Mouse (Mus musculus): ENCODE data around the gene Cabp7. TPM values are rescaled to one million over a fixed set of nuclear protein-coding genes. Genes with fewer than 3 reads are reported as not detected.

Cabp7 gene
- total RNA-seq, 1 experiment: 1.9 TPM

- in situ Hi-C loops (cut with MboI; ENCODE audit: low sequenced_read_pairs in 2 of 2, unreplicated experiment in 2 of 2): no loop called here
- H3K4me1 ChIP-seq (ENCODE audit: control insufficient read depth in 2 of 2, insufficient read depth in 2 of 2, low read length in 2 of 2, poor library complexity in 1 of 2): peaks cover 2 to 15% of the 10 kb centered on the region in 2 experiments; a peak in 3 of 4 replicates
- no peak for TF ChIP-seq MAFK (IDR thresholded peaks at IDR 0.05; ENCODE audit: insufficient read depth, low read depth, low read length)
- no peak overlapping the region for H3K27ac ChIP-seq (ENCODE audit: insufficient read depth, low read depth, low read length, poor library complexity, severe bottlenecking)
- H3K9me3 ChIP-seq (ENCODE audit: control insufficient read depth, insufficient read depth, low read depth, low read length): no peaks in the 10 kb centered on the region
- H3K4me3 ChIP-seq (ENCODE audit: insufficient read depth in 1 of 2, low read depth in 1 of 2, low read length in 2 of 2, poor library complexity in 1 of 2, severe bottlenecking in 1 of 2): no peak overlapping the region
- peaks cover 15% of the 10 kb centered on the region; the same call in 1 of the 2 replicates for H3K36me3 ChIP-seq (ENCODE audit: control insufficient read depth, insufficient read depth, low read length, poor library complexity, severe bottlenecking)
- no peak overlapping the region for H3K9ac ChIP-seq (ENCODE audit: insufficient read depth, low read depth, low read length, poor library complexity, severe bottlenecking)
- DNase-seq (ENCODE audit: low read depth, low spot score): no peak
Measured at GRCm38 (mm10) chr11:4687027-4687426, 59.6 kb downstream of the Cabp7 start.

Other genes with a start within 250 kb of the Cabp7 start
- 30.3 and 30.7 TPM in 2 replicates for gene Mtmr3, start 151.9 kb downstream of the Cabp7 start, total RNA-seq (2012; rRNA removed)
- gene Gm11032, start 126.7 kb downstream of the Cabp7 start, total RNA-seq (2012; rRNA removed): not detected in 2 replicates
- gene Ascc2, start 109.0 kb downstream of the Cabp7 start, total RNA-seq (2012; rRNA removed): 18.9 and 23.8 TPM in 2 replicates
- gene Uqcr10, start 42.4 kb downstream of the Cabp7 start, total RNA-seq (2012; rRNA removed): 963 and 1,094 TPM in 2 replicates
- 22.4 and 32.3 TPM in 2 replicates for gene Zmat5, start 42.1 kb downstream of the Cabp7 start, total RNA-seq (2012; rRNA removed)
- gene Nf2, start 102.8 kb upstream of the Cabp7 start, total RNA-seq (2012; rRNA removed): 53.8 and 65.6 TPM in 2 replicates
- gene Nipsnap1, start 127.2 kb upstream of the Cabp7 start, total RNA-seq (2012; rRNA removed): 57.7 and 93.2 TPM in 2 replicates
- gene Thoc5, start 148.5 kb upstream of the Cabp7 start, total RNA-seq (2012; rRNA removed): 46.4 and 47.5 TPM in 2 replicates
- gene Nefh, start 201.3 kb upstream of the Cabp7 start, total RNA-seq (2012; rRNA removed): 13.9 and 17.7 TPM in 2 replicates
- gene Ap1b1, start 240.0 kb upstream of the Cabp7 start, total RNA-seq (2012; rRNA removed): 37.2 and 42.4 TPM in 2 replicates